In genomic region chr7:30904042-30904441, GRCm38 (mm10) we compare ENCODE assay signal across 1 mouse cellular context.
TF ChIP-seq lines count a peak whose summit lies in the region.

No protein-coding gene starts in this region.

TF ChIP-seq in CH12.LX, 34 proteins besides CTCF, POLR2A, EP300 and RAD21 (continued from another document):
- TF ChIP-seq NELFE (IDR thresholded peaks at IDR 0.05; ENCODE audit: low read depth, low read length) = no peak
